Mouse (Mus musculus): ENCODE measurements around the gene Auts2.

DNA sequence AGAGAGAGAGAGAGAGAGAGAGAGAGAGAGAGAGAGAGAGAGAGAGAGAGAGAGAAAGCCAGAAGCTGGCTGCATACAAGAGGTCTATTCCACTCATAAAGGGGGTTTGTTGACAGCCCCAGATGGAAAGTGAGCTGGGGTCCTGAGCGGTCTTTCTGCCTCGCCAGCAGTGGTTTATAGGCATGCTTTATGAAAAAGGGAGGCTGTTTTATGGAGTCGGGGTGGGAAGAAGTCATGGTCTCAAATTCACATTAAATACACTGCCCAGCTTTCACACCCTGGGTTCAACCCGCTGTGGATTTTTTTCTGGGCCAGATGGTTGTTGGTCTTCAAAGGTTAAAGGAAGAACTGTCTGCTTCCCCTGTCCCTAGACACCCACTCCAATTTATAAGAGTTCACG, 767.5 kb downstream of the Auts2 start:
- TF ChIP-seq GATA1 (IDR thresholded peaks at IDR 0.05; ENCODE audit: low read length), result no peak
- TF ChIP-seq TAL1 (IDR thresholded peaks at IDR 0.05; ENCODE audit: low read length), result no peak
